Mouse (Mus musculus): ENCODE measurements around the gene Sntg2.
A peak's percentile ranks its signal among the peaks of the same experiment; 100 is the strongest.

The Sntg2 gene

GRCm38 (mm10) chr12:30372933-30373501 lies at the start of gene Sntg2:
TSS of gene Sntg2 (minus strand) at chr12:30373375.
- DNase-seq (ENCODE audit: low spot score): peak; percentile 43

GRCm38 (mm10) chr12:30416547-30416946 lies 43.4 kb upstream of the Sntg2 start:
- no peak for DNase-seq (ENCODE audit: low spot score)

- no peak for DNase-seq (ENCODE audit: low spot score)
These were observed 42.8 kb upstream of the Sntg2 start for GRCm38 (mm10) chr12:30415981-30416380.

- no peak for DNase-seq (ENCODE audit: low spot score)
These were observed 29.5 kb upstream of the Sntg2 start for GRCm38 (mm10) chr12:30402651-30403050.

GRCm38 (mm10) chr12:30400531-30400930 lies 27.4 kb upstream of the Sntg2 start:
- no peak for DNase-seq (ENCODE audit: low spot score)

- no peak for DNase-seq (ENCODE audit: low spot score)
These were observed 26.9 kb upstream of the Sntg2 start for GRCm38 (mm10) chr12:30400114-30400513.

GRCm38 (mm10) chr12:30372293-30372692 lies 882 bp downstream of the Sntg2 start:
- no peak for DNase-seq (ENCODE audit: low spot score)

GRCm38 (mm10) chr12:30369786-30370185 lies 3.4 kb downstream of the Sntg2 start:
- peak; percentile 62 for DNase-seq (ENCODE audit: low spot score)

- no peak for DNase-seq (ENCODE audit: low spot score)
These were observed 4.0 kb downstream of the Sntg2 start for GRCm38 (mm10) chr12:30369141-30369540.

GRCm38 (mm10) chr12:30362306-30362705 lies 10.9 kb downstream of the Sntg2 start:
- no peak for DNase-seq (ENCODE audit: low spot score)

GRCm38 (mm10) chr12:30357666-30358065 lies 15.5 kb downstream of the Sntg2 start:
- DNase-seq (ENCODE audit: low spot score): no peak

GRCm38 (mm10) chr12:30352393-30352792 lies 20.8 kb downstream of the Sntg2 start:
- no peak for DNase-seq (ENCODE audit: low spot score)

- DNase-seq (ENCODE audit: low spot score): no peak
These were observed 25.1 kb downstream of the Sntg2 start for GRCm38 (mm10) chr12:30348036-30348435.

- no peak for DNase-seq (ENCODE audit: low spot score)
These were observed 25.9 kb downstream of the Sntg2 start for GRCm38 (mm10) chr12:30347284-30347683.

GRCm38 (mm10) chr12:30344806-30345205 lies 28.4 kb downstream of the Sntg2 start:
- no peak for DNase-seq (ENCODE audit: low spot score)

GRCm38 (mm10) chr12:30336301-30336700 lies 36.9 kb downstream of the Sntg2 start:
- no peak for DNase-seq (ENCODE audit: low spot score)

GRCm38 (mm10) chr12:30334502-30334901 lies 38.7 kb downstream of the Sntg2 start:
- DNase-seq (ENCODE audit: low spot score): no peak

GRCm38 (mm10) chr12:30317971-30318370 lies 55.2 kb downstream of the Sntg2 start:
- no peak for DNase-seq (ENCODE audit: low spot score)

GRCm38 (mm10) chr12:30313021-30313420 lies 60.2 kb downstream of the Sntg2 start:
- no peak for DNase-seq (ENCODE audit: low spot score)

- DNase-seq (ENCODE audit: low spot score): no peak
These were observed 64.8 kb downstream of the Sntg2 start for GRCm38 (mm10) chr12:30308197-30308939.

- no peak for DNase-seq (ENCODE audit: low spot score)
These were observed 80.2 kb downstream of the Sntg2 start for GRCm38 (mm10) chr12:30292724-30293560.

- no peak for DNase-seq (ENCODE audit: low spot score)
These were observed 86.1 kb downstream of the Sntg2 start for GRCm38 (mm10) chr12:30286888-30287573.

Measured in ovary, postnatal 10 days (tissue).